Comparison of ENCODE assay signal across 8 mouse cellular contexts in genomic region chr5:110770448-110771158, GRCm38 (mm10). TPM values are rescaled to one million over a fixed set of nuclear protein-coding genes. Genes with fewer than 3 reads are reported as not detected.
A peak's percentile ranks its signal among the peaks of the same experiment; 100 is the strongest.
DNase-seq lines count a peak whose midpoint lies in the region; ATAC-seq and TF ChIP-seq lines count a peak whose summit lies in the region.

Gene Ep400, minus strand, starts transcription at chr5:110770717.

- H3K9me3 ChIP-seq in ES-E14 (ENCODE audit: control insufficient read depth, insufficient read depth, low read depth, low read length): no peaks in the 10 kb centered on the region
- H3K9me3 ChIP-seq in forebrain, embryonic 15.5 days: no peaks in the 10 kb centered on the region

- peak within 1 kb of the TSS; percentile 82 for H3K27ac ChIP-seq in ES-E14 (ENCODE audit: insufficient read depth, low read depth, low read length, poor library complexity, severe bottlenecking)
- peak within 1 kb of the TSS; percentile 96 for H3K27ac ChIP-seq in forebrain, embryonic 15.5 days (replicated peaks)

- peak; percentile 60 for TF ChIP-seq CTCF in lung, adult 2 months (IDR thresholded peaks at IDR 0.05; ENCODE audit: insufficient read depth, low read length)

- peak within 1 kb of the TSS; percentile 86 to 96 for H3K4me3 ChIP-seq in ES-E14 (ENCODE audit: insufficient read depth in 1 of 2, low read depth in 1 of 2, low read length in 2 of 2, poor library complexity in 1 of 2, severe bottlenecking in 1 of 2)
- peak within 1 kb of the TSS; percentile 91 for H3K4me3 ChIP-seq in forebrain, embryonic 15.5 days
- H3K4me3 ChIP-seq in lung, adult 2 months (replicated peaks; ENCODE audit: extremely low read depth, low read depth, low read length): peak within 1 kb of the TSS; percentile 92

- in situ Hi-C loops in ES-E14 (cut with MboI; ENCODE audit: low sequenced_read_pairs in 2 of 2, unreplicated experiment in 2 of 2): no loop called here

- intact Hi-C loops in heart, postnatal 25 days (cut with DNase I): loop anchor here (5.0 kb wide), 1 partner anchor 37 kb away; no protein-coding TSS in a partner anchor

- peaks cover 22% of the 10 kb centered on the region for H3K36me3 ChIP-seq in ES-E14 (ENCODE audit: control insufficient read depth, insufficient read depth, low read length, poor library complexity, severe bottlenecking)
- peaks cover 14% of the 10 kb centered on the region for H3K36me3 ChIP-seq in forebrain, embryonic 15.5 days

- H3K27me3 ChIP-seq in forebrain, embryonic 15.5 days: no peaks in the 10 kb centered on the region

- peaks cover 2 to 17% of the 10 kb centered on the region in 2 experiments for H3K4me1 ChIP-seq in ES-E14 (ENCODE audit: control insufficient read depth in 2 of 2, insufficient read depth in 2 of 2, low read length in 2 of 2, poor library complexity in 1 of 2)
- peaks cover 29% of the 10 kb centered on the region for H3K4me1 ChIP-seq in forebrain, embryonic 15.5 days
- H3K4me1 ChIP-seq in lung, adult 2 months (ENCODE audit: control insufficient read depth, insufficient read depth, low read length): no peaks in the 10 kb centered on the region

- DNase-seq in ES-E14 (ENCODE audit: low read depth, low spot score): peak; percentile 100
- DNase-seq in cerebellum, adult 11-12 months: peak; percentile 100
- DNase-seq in heart, postnatal 25 days (ENCODE audit: low spot score): peak; percentile 99
- peak; percentile 100 for DNase-seq in layer of hippocampus, adult 18-20 months (ENCODE audit: low spot score in 2 of 2)
- DNase-seq in lung, adult 2 months: peak; percentile 99
- peak; percentile 99 to 100 for DNase-seq in thymus, adult 18-20 months

- H3K9ac ChIP-seq in ES-E14 (ENCODE audit: insufficient read depth, low read depth, low read length, poor library complexity, severe bottlenecking): peak within 1 kb of the TSS; percentile 93
- peak within 1 kb of the TSS; percentile 95 for H3K9ac ChIP-seq in forebrain, embryonic 15.5 days (replicated peaks)

- peak; percentile 85 for TF ChIP-seq POLR2A in lung, adult 2 months (IDR thresholded peaks at IDR 0.05; ENCODE audit: borderline replicate concordance, extremely low read depth, low read depth, low read length)

- peak; percentile 98 for ATAC-seq in forebrain, embryonic 15.5 days (replicated peaks)
- ATAC-seq in neutrophil, adult 5-6 weeks (ENCODE audit: extremely low read depth, insufficient number of reproducible peaks, low FRiP score, poor library complexity, severe bottlenecking): peak; percentile 90

- WGBS in forebrain, embryonic 15.5 days: under 1% methylated on average over 83 of the region's 83 CpGs
- WGBS in lung, adult 2 months: under 1% methylated on average over 83 of the region's 83 CpGs

- H3K4me2 ChIP-seq in forebrain, embryonic 15.5 days (replicated peaks): peak within 1 kb of the TSS; percentile 61

TF ChIP-seq in ES-E14, 5 proteins besides CTCF, POLR2A, EP300 and RAD21:
- TF ChIP-seq MAFK (IDR thresholded peaks at IDR 0.05; ENCODE audit: insufficient read depth, low read depth, low read length): no peak
- 0 out of 2 replicates have a peak, but pooled peaks have one; percentile 35 for TF ChIP-seq ZNF384 (IDR thresholded peaks at IDR 0.05; ENCODE audit: low read depth, low read length)
- TF ChIP-seq CHD2 (IDR thresholded peaks at IDR 0.05; ENCODE audit: low read depth, low read length): no peak
- TF ChIP-seq HCFC1 (IDR thresholded peaks at IDR 0.05; ENCODE audit: borderline replicate concordance, insufficient read depth, low read length): peak; percentile 72
- TF ChIP-seq ZC3H11A (IDR thresholded peaks at IDR 0.05; ENCODE audit: borderline replicate concordance, low read depth, low read length): no peak

RNA-seq across cellular contexts. Expression of gene Ep400, which starts in this region (rescaled TPM):
- 56.7 and 62.2 TPM in 2 replicates for total RNA-seq in ES-E14 (2012; rRNA removed)
- 56.6 and 62.1 TPM in 2 replicates for polyA plus RNA-seq in forebrain, embryonic 15.5 days (2015; fragmentation: Nextera tagmentation; extraction: Ambion mirVana)
- total RNA-seq in heart, postnatal 25 days (2021): 10 to 100 TPM; 34.9 to 36.6 TPM
- total RNA-seq in layer of hippocampus, adult 18-20 months (2021): 100 to 1,000 TPM; 108 to 114 TPM
- polyA plus RNA-seq in lung, adult 2 months (2012; rRNA removed): 64.0 and 73.7 TPM in 2 replicates
- 77.6 and 95.2 TPM in 2 replicates for total RNA-seq in neutrophil, adult 5-6 weeks (2017)

Comparison
In these comparisons a context has a peak if more than half of its experiments do, and no peak if none do; other contexts are left out.
1. Peak in every context shown above with its lines: DNase-seq, ATAC-seq, H3K4me3 ChIP-seq and H3K27ac ChIP-seq.